Mouse (Mus musculus) layer of hippocampus, postnatal 36 days (tissue): ENCODE results near the gene Ralbp1. TPM values are rescaled to one million over a fixed set of nuclear protein-coding genes. Genes with fewer than 3 reads are reported as not detected.

Experiments used
- total RNA-seq, 2 experiments: library from RNA; stranded (reverse); gene quantifications; 2 replicates each; pipeline ENCODE4 v1.2.3; 2021

Ralbp1 gene
- total RNA-seq, 2 experiments from 2014 or later = 55.1 to 59.2 TPM

Other genes with a start within 250 kb of the Ralbp1 start
- not detected for gene Txndc2, start 243.6 kb downstream of the Ralbp1 start, total RNA-seq
- 10 to 100 TPM; 49.8 to 52.1 TPM for gene Rab31, start 113.0 kb downstream of the Ralbp1 start, total RNA-seq
- gene Ppp4r1, start 103.2 kb downstream of the Ralbp1 start, total RNA-seq = 10 to 100 TPM; 35.7 to 36.9 TPM
- gene Twsg1, start 65.4 kb upstream of the Ralbp1 start, total RNA-seq = 10 to 100 TPM; 27.8 to 28.5 TPM
- gene Ankrd12, start 191.3 kb upstream of the Ralbp1 start, total RNA-seq = 100 to 1,000 TPM; 186 to 190 TPM
- 100 to 1,000 TPM; 257 to 261 TPM for gene Ndufv2, start 215.8 kb upstream of the Ralbp1 start, total RNA-seq
- gene Washc1, start 225.7 kb upstream of the Ralbp1 start, total RNA-seq = 10 to 100 TPM; 38.2 to 39.1 TPM
- gene Ddx11, start 237.7 kb upstream of the Ralbp1 start, total RNA-seq = 1 to 10 TPM; 1.1 to 1.9 TPM